Mouse (Mus musculus) spleen, postnatal 4 days (tissue): ENCODE results near the gene Stat3.

ENCODE experiments used
- DNase-seq, 2 experiments: peaks; one replicate each; pipeline ENCODE4 v3.0.0; 2022; ENCODE audit warnings: low spot score in 2 of 2

Stat3 gene

GRCm38 (mm10) chr11:100939512-100940151 is at the start of gene Stat3:
TSS of gene Stat3 (minus strand) at chr11:100939540.
- DNase-seq = peak; percentile 100

- DNase-seq = no peak
These were observed 49.3 kb upstream of the Stat3 start for GRCm38 (mm10) chr11:100988674-100989073.

DNA sequence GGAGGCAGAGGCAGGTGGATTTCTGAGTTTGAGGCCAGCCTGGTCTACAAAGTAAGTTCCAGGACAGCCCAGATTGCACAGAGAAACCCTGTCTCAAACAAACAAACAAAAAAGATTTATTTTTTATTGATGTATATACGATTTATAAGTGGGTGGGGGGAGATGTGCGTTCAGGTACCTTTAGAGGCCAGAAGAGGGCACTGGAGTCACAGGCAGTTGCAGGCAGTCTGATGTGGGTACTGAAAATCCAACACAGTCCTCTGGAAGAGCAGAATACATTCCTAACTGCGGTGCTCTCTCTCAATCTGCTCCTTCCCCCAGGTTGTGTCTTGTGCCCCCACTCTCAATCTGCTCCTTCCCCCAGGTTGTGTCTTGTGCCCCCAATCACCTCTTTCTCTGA is 46.3 kb upstream of the Stat3 start:
- DNase-seq = no peak

DNA sequence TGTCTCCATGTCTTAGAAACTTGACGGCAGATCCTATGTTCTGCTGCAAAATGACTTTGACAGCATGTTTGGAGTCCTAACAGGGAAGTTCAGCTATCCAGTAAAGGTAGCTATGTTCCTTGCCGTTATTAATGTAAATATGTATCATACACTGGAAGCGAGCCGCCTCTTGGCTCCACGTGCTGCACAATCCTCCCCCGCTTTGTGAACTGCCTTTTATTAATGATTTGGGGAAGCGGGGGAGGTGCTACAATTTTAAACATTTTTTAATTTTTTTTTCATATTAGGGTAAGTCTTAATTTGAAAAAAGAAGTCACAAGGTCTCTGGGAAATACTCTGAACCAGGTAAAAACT is 44.4 kb upstream of the Stat3 start:
- no peak for DNase-seq

GRCm38 (mm10) chr11:100983125-100983777 is 43.9 kb upstream of the Stat3 start:
- peak; percentile 77 to 94 for DNase-seq

- no peak for DNase-seq
These were observed 42.7 kb upstream of the Stat3 start for GRCm38 (mm10) chr11:100982087-100982486.

DNA sequence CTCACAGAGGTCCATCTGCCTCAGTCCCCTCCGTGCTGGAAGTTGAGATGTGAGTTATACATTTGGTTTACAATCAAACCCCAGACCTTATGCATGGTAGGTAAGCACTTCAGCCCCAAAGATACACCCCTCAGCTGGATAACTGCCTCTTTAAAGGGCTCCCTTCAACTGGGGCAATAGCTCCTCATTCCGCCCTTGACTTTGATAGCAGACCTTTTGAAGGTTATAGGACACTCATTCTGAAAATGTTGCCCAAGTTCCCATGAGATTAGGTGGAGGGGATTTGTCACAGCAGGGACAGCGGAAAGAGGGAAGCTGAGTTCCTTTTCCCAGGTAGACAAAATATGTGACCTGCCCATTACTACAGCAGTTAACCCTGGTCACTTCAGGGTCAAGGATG is 41.9 kb upstream of the Stat3 start:
- DNase-seq = no peak

- no peak for DNase-seq
These were observed 41.1 kb upstream of the Stat3 start for GRCm38 (mm10) chr11:100980438-100980837.

DNA sequence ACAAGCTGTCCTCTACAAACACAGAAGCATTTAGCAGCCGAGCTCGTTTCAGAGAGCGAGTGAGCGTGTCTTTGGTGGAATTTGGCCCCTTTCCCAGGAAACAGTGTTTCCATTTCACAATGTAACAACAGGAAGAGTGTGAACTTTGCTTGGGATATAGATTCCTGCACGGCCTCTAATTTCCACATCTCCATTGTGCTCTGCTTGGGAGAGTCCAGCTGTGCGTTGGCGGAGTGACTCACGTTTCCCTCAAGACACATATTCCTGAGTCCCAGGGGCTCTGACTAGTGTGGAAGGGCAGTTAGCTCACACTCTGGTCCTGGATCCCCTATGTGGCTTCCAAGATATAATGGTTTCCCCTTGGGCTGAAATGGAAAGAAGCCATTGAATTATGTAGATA is 40.5 kb upstream of the Stat3 start:
- no peak for DNase-seq

- DNase-seq = no peak
These were observed 35.9 kb upstream of the Stat3 start for GRCm38 (mm10) chr11:100975241-100975640.

GRCm38 (mm10) chr11:100974381-100974970 is 35.1 kb upstream of the Stat3 start:
- no peak for DNase-seq

DNA sequence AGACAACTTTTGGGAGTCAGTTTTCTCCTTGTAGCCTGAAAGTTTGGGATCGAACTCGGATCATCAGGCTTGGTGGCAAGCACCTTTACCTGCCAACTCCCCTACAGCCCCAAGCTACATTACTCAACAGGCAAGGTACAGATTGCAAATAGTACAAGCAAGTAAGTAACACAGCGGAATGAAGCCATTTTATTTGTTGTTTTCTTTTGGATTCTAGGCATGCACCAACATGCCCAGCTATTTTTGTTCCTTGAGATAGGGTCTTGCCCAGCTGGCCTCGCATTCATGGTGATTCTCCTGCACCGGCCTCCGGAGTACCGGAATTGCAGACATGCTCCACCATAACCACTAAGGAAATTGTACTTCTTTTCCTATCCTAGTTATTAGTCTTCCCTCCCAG is 33.9 kb upstream of the Stat3 start:
- no peak for DNase-seq

- no peak for DNase-seq
These were observed 32.1 kb upstream of the Stat3 start for GRCm38 (mm10) chr11:100971455-100971854.

DNA sequence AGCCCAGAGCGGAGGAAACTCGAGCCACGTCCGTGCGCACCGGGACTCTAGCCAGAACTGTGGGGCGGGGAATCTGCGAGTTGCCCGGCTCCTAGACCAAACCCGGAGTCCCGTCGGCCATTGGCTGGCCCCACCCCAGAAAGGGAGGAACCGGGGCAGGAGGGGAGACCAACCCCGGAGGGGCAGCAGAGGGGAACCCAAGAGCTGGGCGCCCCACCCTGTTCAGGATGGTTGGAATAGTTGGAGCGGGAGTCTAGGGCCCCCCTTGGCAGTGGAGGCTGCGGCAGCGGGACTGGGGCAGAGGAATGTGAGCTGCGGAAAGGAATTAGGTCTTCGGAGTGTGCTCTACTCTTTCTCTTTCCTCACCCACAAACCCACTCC is 31.2 kb upstream of the Stat3 start, which contains the start of gene Cavin1:
Gene Cavin1, minus strand, starts transcription at position 331 of the 381 bp plus-strand sequence.
- peak; percentile 59 to 75 for DNase-seq

DNA sequence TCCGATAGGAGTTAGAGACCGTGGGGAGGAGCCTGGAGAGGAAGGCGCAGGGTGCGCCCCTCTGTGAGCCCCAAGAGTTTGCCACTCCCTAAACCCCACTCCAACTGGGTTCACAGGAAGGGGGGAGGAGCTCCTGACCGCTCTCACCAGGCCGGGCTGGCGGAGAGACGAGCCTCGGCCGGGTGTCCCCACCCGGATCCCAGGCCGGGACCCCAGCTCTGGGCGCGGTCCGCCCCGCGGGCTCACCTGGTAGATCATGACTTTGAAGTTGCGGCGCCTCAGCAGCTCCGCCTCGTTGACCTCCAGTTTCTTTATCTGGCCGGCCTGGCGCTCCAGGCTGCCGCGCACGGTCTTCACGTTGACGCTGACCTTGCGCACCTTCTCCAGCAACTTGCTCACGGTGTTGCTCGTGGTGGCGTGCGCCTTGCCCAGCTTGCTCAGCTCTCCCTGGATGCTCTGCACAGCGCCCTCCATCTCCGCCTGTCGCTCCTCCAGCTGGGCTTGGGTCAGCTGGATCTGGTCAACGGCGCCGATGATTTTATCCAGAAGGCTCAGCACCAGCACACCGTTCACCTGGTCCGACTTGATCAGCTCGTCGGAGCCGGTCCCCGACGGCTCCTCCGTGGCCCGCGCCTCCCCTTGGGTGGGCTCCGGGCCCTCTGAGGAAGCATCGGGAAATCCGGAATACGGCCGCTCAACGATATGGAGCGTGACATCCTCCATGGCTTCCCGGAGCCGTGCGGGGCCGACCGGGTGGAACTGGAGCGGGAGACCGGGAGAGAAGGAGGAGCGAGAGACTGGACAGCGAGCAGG is 30.6 kb upstream of the Stat3 start:
- DNase-seq = peak in 1 of 2 experiments; percentile 68

GRCm38 (mm10) chr11:100969189-100969743 is 29.9 kb upstream of the Stat3 start:
- DNase-seq = no peak

DNA sequence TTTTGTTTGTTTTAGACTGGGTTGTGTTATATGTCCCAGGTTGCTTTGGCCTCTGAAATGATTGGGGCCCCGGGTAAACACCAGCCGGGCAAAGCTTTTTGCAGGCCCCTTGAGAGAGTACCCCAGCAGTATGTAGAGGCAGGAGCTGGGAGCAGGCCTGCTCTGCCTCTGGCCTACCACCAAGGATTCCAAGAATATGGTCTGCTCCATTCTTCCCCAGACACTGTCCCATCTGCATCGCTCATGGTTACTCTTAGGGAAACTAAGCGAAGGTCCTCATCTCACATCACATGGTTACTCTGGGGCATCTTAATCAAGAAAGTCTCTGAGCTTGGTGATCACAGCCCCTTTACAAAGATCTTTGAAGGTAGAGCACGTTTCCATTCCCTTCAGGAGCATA is 29.2 kb upstream of the Stat3 start:
- DNase-seq = no peak

DNA sequence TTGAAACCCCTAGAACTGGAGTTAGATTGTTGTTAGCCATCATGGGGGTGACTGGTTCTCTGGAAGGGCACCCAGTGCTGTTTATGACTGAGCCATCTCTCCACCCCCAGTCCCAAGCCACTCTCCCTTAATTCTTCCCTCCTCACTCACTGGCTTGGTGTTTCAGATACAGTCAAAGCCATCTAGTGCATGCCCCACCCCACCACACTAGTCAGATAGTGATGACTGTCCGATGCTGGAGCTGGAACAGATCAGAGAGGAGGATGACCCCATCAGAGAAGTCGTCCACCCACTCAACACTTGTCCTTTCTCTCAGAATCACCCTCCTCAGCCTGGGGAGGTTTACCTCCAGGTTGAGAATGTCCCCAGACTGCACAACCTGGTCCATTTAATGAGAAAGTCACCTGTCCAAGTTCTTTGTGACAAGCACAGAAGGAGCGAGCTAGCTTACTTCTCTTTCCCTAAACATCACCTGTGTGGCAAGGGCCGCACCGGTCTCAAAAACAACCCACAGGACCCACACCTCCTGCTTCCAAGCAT is 28.6 kb upstream of the Stat3 start:
- DNase-seq = no peak

GRCm38 (mm10) chr11:100967376-100967775 is 28.0 kb upstream of the Stat3 start:
- DNase-seq = no peak

DNA sequence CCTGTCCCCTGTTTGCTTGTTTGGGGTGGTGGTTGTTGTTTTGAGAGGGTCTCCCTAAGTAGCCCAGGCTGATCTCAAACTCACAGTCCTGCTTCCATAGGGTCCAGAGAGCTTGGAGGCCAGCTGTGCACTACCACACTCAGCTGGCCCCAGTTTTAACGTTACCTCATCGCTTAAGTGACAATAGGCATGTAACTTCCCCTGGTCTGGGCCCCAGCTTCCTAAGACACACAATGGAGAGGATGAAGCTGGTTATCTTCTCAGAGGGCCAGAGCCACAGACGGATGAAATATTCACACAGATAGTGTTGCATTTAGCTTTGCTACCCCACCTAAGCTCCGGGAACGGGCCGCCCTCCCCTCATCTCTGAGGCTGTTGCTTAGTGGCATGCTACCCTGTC is 26.4 kb upstream of the Stat3 start:
- no peak for DNase-seq

- DNase-seq = no peak
These were observed 25.7 kb upstream of the Stat3 start for GRCm38 (mm10) chr11:100964901-100965542.
